ENCODE assay signal across 8 mouse cellular contexts in the genomic region with DNA sequence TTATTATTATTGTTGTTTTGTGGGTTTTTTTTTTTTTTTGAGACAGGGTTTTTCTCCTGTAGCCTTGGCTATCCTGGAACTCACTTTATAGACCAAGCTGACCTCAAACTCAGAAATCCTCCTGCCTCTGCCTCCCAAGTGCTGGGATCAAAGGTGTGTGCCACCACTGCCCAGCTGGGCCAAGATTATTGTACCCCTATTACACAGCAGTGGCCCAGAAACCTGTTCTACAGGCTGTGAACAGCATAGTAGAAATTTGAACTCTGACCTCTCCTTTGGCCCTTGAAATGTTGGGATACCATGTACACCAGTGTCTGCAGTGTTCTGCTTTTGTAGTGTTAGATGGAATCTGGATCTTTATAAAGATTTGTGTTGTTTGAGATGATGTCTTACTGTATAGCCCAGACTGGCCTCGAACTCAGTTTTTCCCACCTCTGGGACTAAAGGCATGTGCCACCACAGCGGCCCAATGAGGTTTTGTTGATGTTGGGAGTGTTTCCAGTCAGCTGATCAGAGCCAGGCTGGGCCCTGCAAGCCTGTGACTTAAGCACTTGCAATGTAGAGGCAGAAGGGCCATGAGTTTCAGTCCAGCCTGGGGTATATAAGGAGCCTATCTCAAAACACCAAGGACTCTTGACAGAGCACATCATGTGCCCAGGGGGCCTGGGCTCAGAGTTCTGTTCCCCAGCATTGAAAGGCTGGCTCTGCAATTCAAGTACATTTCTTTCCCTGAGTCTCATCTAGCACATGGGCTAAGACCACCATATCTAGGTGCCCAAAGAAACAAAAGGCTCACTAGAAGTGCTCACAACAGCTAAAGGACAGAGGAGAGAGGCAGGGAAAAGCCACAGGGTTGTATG. TPM values are rescaled to one million over a fixed set of nuclear protein-coding genes. Genes with fewer than 3 reads are reported as not detected.
DNase-seq lines count a peak whose midpoint lies in the region; ATAC-seq and TF ChIP-seq lines count a peak whose summit lies in the region.
"Had no signal": no experiment of that assay in that cellular context is flagged by ENCODE, and none has a peak within 500 bp of the region (broad histone marks: within the 10 kb centered on the region; RNA-seq: fewer than 3 reads in every experiment).

No protein-coding gene starts in this region.

- H3K4me2 ChIP-seq in neural tube, embryonic 11.5 days (ENCODE audit: low read depth), result peak overlapping the region; percentile 49
- H3K4me2 ChIP-seq in forebrain, postnatal 0 days (ENCODE audit: low read depth), result peak overlapping the region; percentile 60
- H3K4me2 ChIP-seq in intestine, postnatal 0 days (replicated peaks; ENCODE audit: low read depth), result peak overlapping the region; percentile 61; the same call in 1 of the 2 replicates
- H3K4me2 ChIP-seq in stomach, embryonic 16.5 days (ENCODE audit: low read depth, low read length), result peak overlapping the region; percentile 72

- H3K36me3 ChIP-seq in neural tube, embryonic 11.5 days (ENCODE audit: control insufficient read depth, insufficient read depth, low read length), result no peaks in the 10 kb centered on the region
- H3K36me3 ChIP-seq in forebrain, postnatal 0 days (ENCODE audit: insufficient read depth), result peaks cover 10% of the 10 kb centered on the region; the same call in 1 of the 2 replicates
- peaks cover 6% of the 10 kb centered on the region for H3K36me3 ChIP-seq in intestine, postnatal 0 days (ENCODE audit: control insufficient read depth, insufficient read depth)
- H3K36me3 ChIP-seq in stomach, embryonic 16.5 days (ENCODE audit: control insufficient read depth, insufficient read depth, low read length), result 0 out of 2 replicates have a peak, but pooled peaks cover 5% of the 10 kb centered on the region

- ATAC-seq in neural tube, embryonic 11.5 days (ENCODE audit: insufficient read depth, low FRiP score, low TSS enrichment), result no peak
- ATAC-seq in forebrain, postnatal 0 days, result no peak
- ATAC-seq in intestine, postnatal 0 days, result no peak
- no peak for ATAC-seq in stomach, embryonic 16.5 days (ENCODE audit: insufficient read depth, low FRiP score)
- ATAC-seq in monocyte, adult 5-6 weeks (replicated peaks; ENCODE audit: insufficient number of reproducible peaks, low FRiP score, low TSS enrichment, poor library complexity, severe bottlenecking), result no peak

- no peak overlapping the region for H3K9ac ChIP-seq in neural tube, embryonic 11.5 days (ENCODE audit: low read length)
- 0 out of 2 replicates have a peak overlapping the region, but pooled peaks have one; percentile 6 for H3K9ac ChIP-seq in forebrain, postnatal 0 days
- no peak overlapping the region for H3K9ac ChIP-seq in intestine, postnatal 0 days (ENCODE audit: low read depth, low read length)
- H3K9ac ChIP-seq in stomach, embryonic 16.5 days (ENCODE audit: low read length), result peak overlapping the region; percentile 46

- no peak for TF ChIP-seq CTCF in forebrain, postnatal 0 days (IDR thresholded peaks at IDR 0.05; ENCODE audit: low read depth)
- no peak for TF ChIP-seq CTCF in intestine, postnatal 0 days (IDR thresholded peaks at IDR 0.05; ENCODE audit: low read depth)

- WGBS in neural tube, embryonic 11.5 days, result 83% methylated on average over 2 of the region's 2 CpGs
- WGBS in forebrain, postnatal 0 days, result 75% methylated on average over 2 of the region's 2 CpGs
- 67% methylated on average over 2 of the region's 2 CpGs for WGBS in intestine, postnatal 0 days
- WGBS in stomach, embryonic 16.5 days, result 71% methylated on average over 2 of the region's 2 CpGs

- H3K4me3 ChIP-seq in neural tube, embryonic 11.5 days (ENCODE audit: low read depth, low read length), result peak overlapping the region; percentile 10
- no peak overlapping the region for H3K4me3 ChIP-seq in forebrain, postnatal 0 days (ENCODE audit: low read depth, low read length)
- H3K4me3 ChIP-seq in intestine, postnatal 0 days (ENCODE audit: low read depth, low read length), result no peak overlapping the region
- H3K4me3 ChIP-seq in stomach, embryonic 16.5 days (replicated peaks; ENCODE audit: low read length), result peak overlapping the region; percentile 99

- intact Hi-C loops in left cerebral cortex, postnatal 4 days (cut with DNase I), result no loop called here

- no peaks in the 10 kb centered on the region for H3K9me3 ChIP-seq in neural tube, embryonic 11.5 days (ENCODE audit: control insufficient read depth, low read length)
- no peaks in the 10 kb centered on the region for H3K9me3 ChIP-seq in forebrain, postnatal 0 days (ENCODE audit: low read length)
- H3K9me3 ChIP-seq in intestine, postnatal 0 days (ENCODE audit: control insufficient read depth), result no peaks in the 10 kb centered on the region
- H3K9me3 ChIP-seq in stomach, embryonic 16.5 days (replicated peaks; ENCODE audit: control insufficient read depth, low read length), result no peaks in the 10 kb centered on the region

- DNase-seq in neural tube, embryonic 11.5 days (ENCODE audit: low spot score), result no peak
- no peak for DNase-seq in neural tube, embryonic 10.5 days (ENCODE audit: extremely low spot score, low spot score)
- no peak for DNase-seq in forebrain, postnatal 0 days
- no peak for DNase-seq in left cerebral cortex, postnatal 4 days

- H3K27ac ChIP-seq in neural tube, embryonic 11.5 days (ENCODE audit: low read depth, low read length), result no peak overlapping the region
- no peak overlapping the region for H3K27ac ChIP-seq in forebrain, postnatal 0 days (ENCODE audit: low read depth, low read length)
- no peak overlapping the region for H3K27ac ChIP-seq in intestine, postnatal 0 days (ENCODE audit: low read depth, low read length)
- 0 out of 2 replicates have a peak overlapping the region, but pooled peaks have one; percentile 2 for H3K27ac ChIP-seq in stomach, embryonic 16.5 days (ENCODE audit: low read length)

- H3K4me1 ChIP-seq in neural tube, embryonic 11.5 days (ENCODE audit: control insufficient read depth, insufficient read depth, low read length), result peaks cover 15% of the 10 kb centered on the region
- H3K4me1 ChIP-seq in forebrain, postnatal 0 days (ENCODE audit: insufficient read depth), result peaks cover 13% of the 10 kb centered on the region
- H3K4me1 ChIP-seq in intestine, postnatal 0 days (replicated peaks; ENCODE audit: control insufficient read depth, insufficient read depth, low read length), result peaks cover 11% of the 10 kb centered on the region
- peaks cover 29% of the 10 kb centered on the region for H3K4me1 ChIP-seq in stomach, embryonic 16.5 days (ENCODE audit: control insufficient read depth, insufficient read depth, low read length)

- H3K27me3 ChIP-seq in neural tube, embryonic 11.5 days (ENCODE audit: control insufficient read depth, insufficient read depth, low read length), result no peaks in the 10 kb centered on the region
- H3K27me3 ChIP-seq in forebrain, postnatal 0 days (ENCODE audit: insufficient read depth, low read length), result no peaks in the 10 kb centered on the region
- H3K27me3 ChIP-seq in intestine, postnatal 0 days (replicated peaks; ENCODE audit: control insufficient read depth, insufficient read depth, low read length), result no peaks in the 10 kb centered on the region
- H3K27me3 ChIP-seq in stomach, embryonic 16.5 days (ENCODE audit: control insufficient read depth, insufficient read depth, low read length), result no peaks in the 10 kb centered on the region

RNA-seq across cellular contexts. Expression of gene Iqcn, which starts 1.0 kb away (rescaled TPM):
- not detected in 2 replicates for polyA plus RNA-seq in neural tube, embryonic 11.5 days (2014; fragmentation: Nextera tagmentation; extraction: Ambion mirVana)
- 0.33 TPM in 1 of 2 replicates, not detected in the other for total RNA-seq in forebrain, postnatal 0 days (2014; rRNA removed)
- 0.03 and 0.08 TPM in 2 replicates for polyA plus RNA-seq in forebrain, postnatal 0 days (2015; fragmentation: Nextera tagmentation; extraction: Ambion mirVana)
- polyA plus RNA-seq in intestine, postnatal 0 days (2015; fragmentation: Nextera tagmentation; extraction: Ambion mirVana), result not detected in 2 replicates
- not detected in 2 replicates for polyA plus RNA-seq in stomach, embryonic 16.5 days (2015; fragmentation: Nextera tagmentation; extraction: Ambion mirVana)
- 0.67 to 0.78 TPM in 2 of 3 replicates, not detected in the other for total RNA-seq in monocyte, adult 5-6 weeks (2017)
- under 1 TPM; 0.40 to 0.50 TPM for total RNA-seq in left cerebral cortex, postnatal 4 days (2021)
- polyA plus RNA-seq: liver, embryonic 16.5 days had no signal

RNA-seq across cellular contexts. Expression of gene Jund, which starts 3.5 kb away (rescaled TPM):
- polyA plus RNA-seq in neural tube, embryonic 11.5 days (2014; fragmentation: Nextera tagmentation; extraction: Ambion mirVana), result 167 and 171 TPM in 2 replicates
- 333 and 392 TPM in 2 replicates for total RNA-seq in forebrain, postnatal 0 days (2014; rRNA removed)
- polyA plus RNA-seq in forebrain, postnatal 0 days (2015; fragmentation: Nextera tagmentation; extraction: Ambion mirVana), result 108 and 114 TPM in 2 replicates
- polyA plus RNA-seq in intestine, postnatal 0 days (2015; fragmentation: Nextera tagmentation; extraction: Ambion mirVana), result 114 and 121 TPM in 2 replicates
- 22.5 and 30.0 TPM in 2 replicates for polyA plus RNA-seq in stomach, embryonic 16.5 days (2015; fragmentation: Nextera tagmentation; extraction: Ambion mirVana)
- total RNA-seq in monocyte, adult 5-6 weeks (2017), result 131 to 182 TPM (median 168 TPM) in 3 replicates
- total RNA-seq in left cerebral cortex, postnatal 4 days (2021), result 100 to 1,000 TPM; 146 to 158 TPM

RNA-seq across cellular contexts. Expression of gene Gm3336, which starts 16.1 kb away (rescaled TPM):
- polyA plus RNA-seq in neural tube, embryonic 11.5 days (2014; fragmentation: Nextera tagmentation; extraction: Ambion mirVana), result not detected in 2 replicates
- total RNA-seq in forebrain, postnatal 0 days (2014; rRNA removed), result not detected in 2 replicates
- polyA plus RNA-seq in forebrain, postnatal 0 days (2015; fragmentation: Nextera tagmentation; extraction: Ambion mirVana), result not detected in 2 replicates
- 2.8 TPM in 2 replicates for polyA plus RNA-seq in intestine, postnatal 0 days (2015; fragmentation: Nextera tagmentation; extraction: Ambion mirVana)
- 2.0 and 4.2 TPM in 2 replicates for polyA plus RNA-seq in stomach, embryonic 16.5 days (2015; fragmentation: Nextera tagmentation; extraction: Ambion mirVana)
- not detected in 3 replicates for total RNA-seq in monocyte, adult 5-6 weeks (2017)
- not detected for total RNA-seq in left cerebral cortex, postnatal 4 days (2021)

RNA-seq across cellular contexts. Expression of gene Pde4c, which starts 21.3 kb away (rescaled TPM):
- polyA plus RNA-seq in neural tube, embryonic 11.5 days (2014; fragmentation: Nextera tagmentation; extraction: Ambion mirVana), result 0.42 TPM in 1 of 2 replicates, not detected in the other
- 0.48 and 0.62 TPM in 2 replicates for total RNA-seq in forebrain, postnatal 0 days (2014; rRNA removed)
- polyA plus RNA-seq in forebrain, postnatal 0 days (2015; fragmentation: Nextera tagmentation; extraction: Ambion mirVana), result 0.10 and 0.23 TPM in 2 replicates
- polyA plus RNA-seq in intestine, postnatal 0 days (2015; fragmentation: Nextera tagmentation; extraction: Ambion mirVana), result 0.21 and 0.31 TPM in 2 replicates
- polyA plus RNA-seq in stomach, embryonic 16.5 days (2015; fragmentation: Nextera tagmentation; extraction: Ambion mirVana), result 0.23 and 0.84 TPM in 2 replicates
- total RNA-seq in monocyte, adult 5-6 weeks (2017), result 0.10 to 0.19 TPM in 2 of 3 replicates, not detected in the other
- total RNA-seq in left cerebral cortex, postnatal 4 days (2021), result under 1 TPM; 0.56 to 0.66 TPM

RNA-seq across cellular contexts. Expression of gene Lsm4, which starts 29.2 kb away (rescaled TPM):
- 298 and 301 TPM in 2 replicates for polyA plus RNA-seq in neural tube, embryonic 11.5 days (2014; fragmentation: Nextera tagmentation; extraction: Ambion mirVana)
- total RNA-seq in forebrain, postnatal 0 days (2014; rRNA removed), result 93.7 and 140 TPM in 2 replicates
- polyA plus RNA-seq in forebrain, postnatal 0 days (2015; fragmentation: Nextera tagmentation; extraction: Ambion mirVana), result 177 and 231 TPM in 2 replicates
- 181 and 182 TPM in 2 replicates for polyA plus RNA-seq in intestine, postnatal 0 days (2015; fragmentation: Nextera tagmentation; extraction: Ambion mirVana)
- polyA plus RNA-seq in stomach, embryonic 16.5 days (2015; fragmentation: Nextera tagmentation; extraction: Ambion mirVana), result 154 and 173 TPM in 2 replicates
- total RNA-seq in monocyte, adult 5-6 weeks (2017), result 69.1 to 93.3 TPM (median 80.9 TPM) in 3 replicates
- total RNA-seq in left cerebral cortex, postnatal 4 days (2021), result 10 to 100 TPM; 85.2 to 93.7 TPM

Comparison
In these comparisons a context has a peak if more than half of its experiments do, and no peak if none do; other contexts are left out.
1. H3K4me3 ChIP-seq: peak in neural tube, embryonic 11.5 days (single experiment) and stomach, embryonic 16.5 days (single experiment); none in forebrain, postnatal 0 days (single experiment) and intestine, postnatal 0 days (single experiment).
2. H3K9ac ChIP-seq: peak in forebrain, postnatal 0 days (single experiment) and stomach, embryonic 16.5 days (single experiment); none in neural tube, embryonic 11.5 days (single experiment) and intestine, postnatal 0 days (single experiment).
3. Peak in every context shown above with its lines, with median percentiles within 50 percentile points of each other: H3K4me2 ChIP-seq.